Mouse (Mus musculus): ENCODE results near the gene Ubac2. TPM values are rescaled to one million over a fixed set of nuclear protein-coding genes. Genes with fewer than 3 reads are reported as not detected.
"Not testable (repeated sequence)": the region's sequence is repeated elsewhere in the genome, so short reads cannot be mapped to it uniquely, and the experiment has no call there.

Ubac2 gene
- total and polyA plus RNA-seq, 2 experiments from 2014 or later = 39.4 to 66.8 TPM

GRCm38 (mm10) chr14:121844486-121844885 lies 33.9 kb upstream of the Ubac2 start:
- H3K27me3 ChIP-seq (ENCODE audit: control insufficient read depth, insufficient read depth, low read length) = no peaks in the 10 kb centered on the region
- no peak for DNase-seq (ENCODE audit: low spot score)
- no peak overlapping the region for H3K4me2 ChIP-seq (ENCODE audit: low read depth, low read length)
- no peak overlapping the region for H3K9ac ChIP-seq (replicated peaks; ENCODE audit: low read depth, low read length)
- no peaks in the 10 kb centered on the region for H3K36me3 ChIP-seq (replicated peaks; ENCODE audit: control insufficient read depth, insufficient read depth, low read length)
- no peaks in the 10 kb centered on the region for H3K4me1 ChIP-seq (ENCODE audit: control insufficient read depth, insufficient read depth)
- ATAC-seq (ENCODE audit: insufficient read depth, low read depth) = no peak
- no peaks in the 10 kb centered on the region for H3K9me3 ChIP-seq (replicated peaks; ENCODE audit: control insufficient read depth, low read length)
- no peak overlapping the region for H3K4me3 ChIP-seq (ENCODE audit: low read depth, low read length)
- H3K27ac ChIP-seq (ENCODE audit: low read depth) = no peak overlapping the region
- 71% methylated on average over 8 of the region's 8 CpGs for WGBS
- TF ChIP-seq EP300 (IDR thresholded peaks at IDR 0.05; ENCODE audit: low read depth) = no peak
- no peak for TF ChIP-seq CTCF (IDR thresholded peaks at IDR 0.05; ENCODE audit: low read depth)

- no peak for ATAC-seq (ENCODE audit: insufficient read depth, low read depth)
- Histone ChIP-seq H3K4me1 (ENCODE audit: control insufficient read depth, insufficient read depth) (no peaks in the 10 kb centered on the region), H3K9me3 (replicated peaks; ENCODE audit: control insufficient read depth, low read length) (no peaks in the 10 kb centered on the region)
These were observed 27.2 kb upstream of the Ubac2 start for GRCm38 (mm10) chr14:121851231-121851630.

GRCm38 (mm10) chr14:121852531-121852930 lies 25.9 kb upstream of the Ubac2 start:
- no peaks in the 10 kb centered on the region for H3K36me3 ChIP-seq (replicated peaks; ENCODE audit: control insufficient read depth, insufficient read depth, low read length)
- TF ChIP-seq EP300 (IDR thresholded peaks at IDR 0.05; ENCODE audit: low read depth) (no peak), CTCF (IDR thresholded peaks at IDR 0.05; ENCODE audit: low read depth) (no peak)
- no peak overlapping the region for H3K4me3 ChIP-seq (ENCODE audit: low read depth, low read length)
- WGBS = 60% methylated on average over 8 of the region's 8 CpGs
- no peak overlapping the region for H3K9ac ChIP-seq (replicated peaks; ENCODE audit: low read depth, low read length)
- ATAC-seq (ENCODE audit: insufficient read depth, low read depth) (no peak), DNase-seq (ENCODE audit: low spot score) (no peak)
- no peak overlapping the region for H3K4me2 ChIP-seq (ENCODE audit: low read depth, low read length)
- H3K27me3 ChIP-seq (ENCODE audit: control insufficient read depth, insufficient read depth, low read length) = no peaks in the 10 kb centered on the region
- H3K4me1 ChIP-seq (ENCODE audit: control insufficient read depth, insufficient read depth) = no peaks in the 10 kb centered on the region
- no peak overlapping the region for H3K27ac ChIP-seq (ENCODE audit: low read depth)
- no peaks in the 10 kb centered on the region for H3K9me3 ChIP-seq (replicated peaks; ENCODE audit: control insufficient read depth, low read length)

More at GRCm38 (mm10) chr14:121851231-121851630, 27.2 kb upstream of the Ubac2 start:
- no peak overlapping the region for H3K4me3 ChIP-seq (ENCODE audit: low read depth, low read length)
- H3K36me3 ChIP-seq (replicated peaks; ENCODE audit: control insufficient read depth, insufficient read depth, low read length) = no peaks in the 10 kb centered on the region
- no peak overlapping the region for H3K4me2 ChIP-seq (ENCODE audit: low read depth, low read length)
- no peak overlapping the region for H3K27ac ChIP-seq (ENCODE audit: low read depth)
- no peaks in the 10 kb centered on the region for H3K27me3 ChIP-seq (ENCODE audit: control insufficient read depth, insufficient read depth, low read length)
- TF ChIP-seq CTCF (IDR thresholded peaks at IDR 0.05; ENCODE audit: low read depth) (no peak), EP300 (IDR thresholded peaks at IDR 0.05; ENCODE audit: low read depth) (no peak)
- no peak overlapping the region for H3K9ac ChIP-seq (replicated peaks; ENCODE audit: low read depth, low read length)
- WGBS = 93% methylated on average over 1 of the region's 1 CpGs
- no peak for DNase-seq (ENCODE audit: low spot score)

- 0% methylated on average over 2 of the region's 2 CpGs for WGBS
- H3K4me1 ChIP-seq (ENCODE audit: control insufficient read depth, insufficient read depth); H3K4me3 ChIP-seq (ENCODE audit: low read depth, low read length); H3K4me2 ChIP-seq (ENCODE audit: low read depth, low read length); H3K36me3 ChIP-seq (replicated peaks; ENCODE audit: control insufficient read depth, insufficient read depth, low read length); H3K27me3 ChIP-seq (ENCODE audit: control insufficient read depth, insufficient read depth, low read length); H3K9me3 ChIP-seq (replicated peaks; ENCODE audit: control insufficient read depth, low read length); H3K9ac ChIP-seq (replicated peaks; ENCODE audit: low read depth, low read length); H3K27ac ChIP-seq (ENCODE audit: low read depth): not testable (repeated sequence)
- peak; percentile 71 for TF ChIP-seq CTCF (IDR thresholded peaks at IDR 0.05; ENCODE audit: low read depth)
- peak; percentile 51 for ATAC-seq (ENCODE audit: insufficient read depth, low read depth)
- peak; percentile 73 for DNase-seq (ENCODE audit: low spot score)
These were observed 13.3 kb upstream of the Ubac2 start for GRCm38 (mm10) chr14:121865162-121865561.

- ATAC-seq (ENCODE audit: insufficient read depth, low read depth) = no peak
These were observed 11.8 kb upstream of the Ubac2 start for GRCm38 (mm10) chr14:121866574-121866973.

GRCm38 (mm10) chr14:121869111-121869510 lies 9.3 kb upstream of the Ubac2 start:
- no peaks in the 10 kb centered on the region for H3K36me3 ChIP-seq (replicated peaks; ENCODE audit: control insufficient read depth, insufficient read depth, low read length)
- no peak for ATAC-seq (ENCODE audit: insufficient read depth, low read depth)
- H3K4me2 ChIP-seq (ENCODE audit: low read depth, low read length) = no peak overlapping the region
- H3K9me3 ChIP-seq (replicated peaks; ENCODE audit: control insufficient read depth, low read length) = no peaks in the 10 kb centered on the region
- no peaks in the 10 kb centered on the region for H3K27me3 ChIP-seq (ENCODE audit: control insufficient read depth, insufficient read depth, low read length)
- DNase-seq (ENCODE audit: low spot score) = no peak
- 35% methylated on average over 1 of the region's 1 CpGs for WGBS
- no peak overlapping the region for H3K9ac ChIP-seq (replicated peaks; ENCODE audit: low read depth, low read length)
- 0 out of 2 replicates have a peak overlapping the region, but pooled peaks have one; percentile 25 for H3K27ac ChIP-seq (ENCODE audit: low read depth)
- H3K4me3 ChIP-seq (ENCODE audit: low read depth, low read length) = no peak overlapping the region
- H3K4me1 ChIP-seq (ENCODE audit: control insufficient read depth, insufficient read depth) = no peaks in the 10 kb centered on the region
- TF ChIP-seq CTCF (IDR thresholded peaks at IDR 0.05; ENCODE audit: low read depth) (no peak), EP300 (IDR thresholded peaks at IDR 0.05; ENCODE audit: low read depth) (no peak)

More at GRCm38 (mm10) chr14:121866574-121866973, 11.8 kb upstream of the Ubac2 start:
- no peaks in the 10 kb centered on the region for H3K27me3 ChIP-seq (ENCODE audit: control insufficient read depth, insufficient read depth, low read length)
- no peak overlapping the region for H3K9ac ChIP-seq (replicated peaks; ENCODE audit: low read depth, low read length)
- H3K4me1 ChIP-seq (ENCODE audit: control insufficient read depth, insufficient read depth) = no peaks in the 10 kb centered on the region
- H3K27ac ChIP-seq (ENCODE audit: low read depth) = no peak overlapping the region
- 73% methylated on average over 3 of the region's 3 CpGs for WGBS
- no peaks in the 10 kb centered on the region for H3K9me3 ChIP-seq (replicated peaks; ENCODE audit: control insufficient read depth, low read length)
- H3K4me3 ChIP-seq (ENCODE audit: low read depth, low read length) = no peak overlapping the region
- no peaks in the 10 kb centered on the region for H3K36me3 ChIP-seq (replicated peaks; ENCODE audit: control insufficient read depth, insufficient read depth, low read length)
- no peak overlapping the region for H3K4me2 ChIP-seq (ENCODE audit: low read depth, low read length)
- TF ChIP-seq CTCF (IDR thresholded peaks at IDR 0.05; ENCODE audit: low read depth) (no peak), EP300 (IDR thresholded peaks at IDR 0.05; ENCODE audit: low read depth) (no peak)
- no peak for DNase-seq (ENCODE audit: low spot score)
